Mouse (Mus musculus): Measurements from ENCODE around the gene Fam210b.

Gene Fam210b

GRCm38 (mm10) chr2:172405011-172405410, 59.6 kb downstream of the Fam210b start:
- DNase-seq = no peak

All from lung, postnatal 36 days (tissue).